14 mouse cellular contexts compared by ENCODE assay signal in the genomic region with DNA sequence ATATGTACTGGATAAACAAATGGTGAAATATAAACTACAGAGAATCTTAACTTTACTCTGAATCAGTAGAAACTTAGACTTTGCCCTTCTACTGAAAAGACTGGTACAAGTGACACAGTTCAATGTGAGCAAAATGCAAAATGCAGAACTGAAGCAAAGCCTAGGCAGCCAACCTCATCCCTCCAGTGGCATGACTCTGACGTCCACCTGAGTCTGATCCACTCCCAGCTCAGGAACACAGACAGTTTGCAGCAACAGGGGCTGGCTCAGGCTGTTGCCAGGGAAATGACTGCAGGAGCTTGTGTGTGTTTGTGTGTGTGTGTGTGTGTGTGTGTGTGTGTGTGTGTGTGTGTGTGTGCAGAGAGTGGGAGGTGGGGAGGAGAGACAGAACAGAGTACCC.
"Had no signal": no experiment of that assay in that cellular context is flagged by ENCODE, and none has a peak within 500 bp of the region (broad histone marks: within the 10 kb centered on the region; RNA-seq: fewer than 3 reads in every experiment).

No protein-coding gene starts in this region.

- H3K4me1 ChIP-seq: liver, embryonic 15.5 days; lung, embryonic 15.5 days had no signal

- H3K27ac ChIP-seq: hindbrain, postnatal 0 days; left cerebral cortex, adult 2 months; limb, embryonic 10.5 days; liver, embryonic 15.5 days; lung, embryonic 15.5 days; macrophage; midbrain, embryonic 12.5 days; neural tube, embryonic 13.5 days had no signal

- H3K36me3 ChIP-seq: limb, embryonic 10.5 days; liver, embryonic 15.5 days; lung, embryonic 15.5 days; midbrain, embryonic 12.5 days; neural tube, embryonic 13.5 days had no signal

- ATAC-seq: hindbrain, postnatal 0 days; midbrain, embryonic 16.5 days had no signal

- H3K4me3 ChIP-seq: left cerebral cortex, adult 2 months; limb, embryonic 10.5 days; liver, embryonic 15.5 days; lung, embryonic 15.5 days; midbrain, embryonic 12.5 days; neural tube, embryonic 13.5 days had no signal

- DNase-seq: lung, postnatal 14 days; retina, postnatal 1 day; spleen, adult 18-20 months; thymus, adult 18-20 months; thymus, postnatal 14 days had no signal

- H3K4me2 ChIP-seq: liver, embryonic 15.5 days; lung, embryonic 15.5 days; midbrain, embryonic 12.5 days; neural tube, embryonic 13.5 days had no signal

- H3K9me3 ChIP-seq: limb, embryonic 10.5 days; liver, embryonic 15.5 days; lung, embryonic 15.5 days; midbrain, embryonic 12.5 days; neural tube, embryonic 13.5 days had no signal

- H3K27me3 ChIP-seq: liver, embryonic 15.5 days; lung, embryonic 15.5 days; midbrain, embryonic 12.5 days; neural tube, embryonic 13.5 days had no signal

- H3K9ac ChIP-seq: liver, embryonic 15.5 days; lung, embryonic 15.5 days; midbrain, embryonic 12.5 days; neural tube, embryonic 13.5 days had no signal
